Mouse (Mus musculus) layer of hippocampus, adult 9-10 months (tissue): ENCODE measurements around the gene Fam69a.
A peak's percentile ranks its signal among the peaks of the same experiment; 100 is the strongest.
"Not testable (repeated sequence)": the region's sequence is repeated elsewhere in the genome, so short reads cannot be mapped to it uniquely, and the experiment has no call there.

Experiments used
- DNase-seq: peaks from one replicate; pipeline ENCODE4 v3.0.0; 2022; ENCODE audit warnings: low spot score

Fam69a gene

GRCm38 (mm10) chr5:107986967-107987834 lies at the start of gene Fam69a:
TSS of gene Fam69a (minus strand) at chr5:107987085.
- DNase-seq, result no peak

GRCm38 (mm10) chr5:108035523-108035922 lies 48.6 kb upstream of the Fam69a start:
- DNase-seq, result no peak

- peak; percentile 41 for DNase-seq
Observed at GRCm38 (mm10) chr5:108034194-108034593, 47.3 kb upstream of the Fam69a start.

GRCm38 (mm10) chr5:108031267-108031666 lies 44.4 kb upstream of the Fam69a start:
- no peak for DNase-seq

GRCm38 (mm10) chr5:108029968-108030367 lies 43.1 kb upstream of the Fam69a start:
- no peak for DNase-seq

- DNase-seq, result not testable (repeated sequence)
Observed at GRCm38 (mm10) chr5:108028797-108029536, 42.1 kb upstream of the Fam69a start.

- DNase-seq, result no peak
Observed at GRCm38 (mm10) chr5:108028230-108028629, 41.3 kb upstream of the Fam69a start.

GRCm38 (mm10) chr5:108021346-108021745 lies 34.5 kb upstream of the Fam69a start:
- DNase-seq, result no peak

GRCm38 (mm10) chr5:108019367-108019766 lies 32.5 kb upstream of the Fam69a start:
- DNase-seq, result no peak

- DNase-seq, result no peak
Observed at GRCm38 (mm10) chr5:108017232-108017631, 30.3 kb upstream of the Fam69a start.

GRCm38 (mm10) chr5:108015422-108015821 lies 28.5 kb upstream of the Fam69a start:
- DNase-seq, result no peak

GRCm38 (mm10) chr5:108014173-108014572 lies 27.3 kb upstream of the Fam69a start:
- no peak for DNase-seq

- DNase-seq, result no peak
Observed at GRCm38 (mm10) chr5:108009721-108010120, 22.8 kb upstream of the Fam69a start.

GRCm38 (mm10) chr5:108005134-108005533 lies 18.2 kb upstream of the Fam69a start:
- no peak for DNase-seq

- DNase-seq, result no peak
Observed at GRCm38 (mm10) chr5:108002734-108003133, 15.8 kb upstream of the Fam69a start.

GRCm38 (mm10) chr5:108000776-108001548 lies 14.1 kb upstream of the Fam69a start:
- DNase-seq, result peak; percentile 35

- DNase-seq, result no peak
Observed at GRCm38 (mm10) chr5:107997717-107998116, 10.8 kb upstream of the Fam69a start.

GRCm38 (mm10) chr5:107995936-107996335 lies 9.1 kb upstream of the Fam69a start:
- no peak for DNase-seq

- no peak for DNase-seq
Observed at GRCm38 (mm10) chr5:107987835-107988251, 958 bp upstream of the Fam69a start.

- DNase-seq, result peak; percentile 74
Observed at GRCm38 (mm10) chr5:107986255-107986966, 474 bp downstream of the Fam69a start.

GRCm38 (mm10) chr5:107983946-107984345 lies 2.9 kb downstream of the Fam69a start:
- DNase-seq, result no peak

- no peak for DNase-seq
Observed at GRCm38 (mm10) chr5:107982016-107982415, 4.9 kb downstream of the Fam69a start.
